27 mouse cellular contexts compared by ENCODE assay signal in genomic region chr12:12619431-12619830, GRCm38 (mm10).
DNase-seq lines count a peak whose midpoint lies in the region; ATAC-seq and TF ChIP-seq lines count a peak whose summit lies in the region.
"Had no signal": no experiment of that assay in that cellular context is flagged by ENCODE, and none has a peak within 500 bp of the region (broad histone marks: within the 10 kb centered on the region; RNA-seq: fewer than 3 reads in every experiment).

No protein-coding gene starts in this region.

- no peaks in the 10 kb centered on the region for H3K9me3 ChIP-seq in hindbrain, embryonic 10.5 days
- H3K9me3 ChIP-seq in hindbrain, embryonic 12.5 days (replicated peaks) = no peaks in the 10 kb centered on the region
- H3K9me3 ChIP-seq in midbrain, embryonic 10.5 days (replicated peaks) = no peaks in the 10 kb centered on the region
- no peaks in the 10 kb centered on the region for H3K9me3 ChIP-seq in midbrain, embryonic 16.5 days (replicated peaks; ENCODE audit: control insufficient read depth, low read length, poor library complexity, severe bottlenecking)
- H3K9me3 ChIP-seq in embryonic facial prominence, embryonic 10.5 days = no peaks in the 10 kb centered on the region
- H3K9me3 ChIP-seq: embryonic facial prominence, embryonic 12.5 days; forebrain, embryonic 15.5 days; intestine, embryonic 15.5 days; limb, embryonic 12.5 days; liver, embryonic 15.5 days; lung, embryonic 15.5 days; midbrain, embryonic 15.5 days; neural tube, embryonic 12.5 days had no signal

- intact Hi-C loops in gastrocnemius, adult 2 months (cut with DNase I) = no loop called here

- H3K4me2 ChIP-seq in hindbrain, embryonic 12.5 days (replicated peaks) = no peak overlapping the region
- H3K4me2 ChIP-seq in midbrain, embryonic 16.5 days (ENCODE audit: low read length) = no peak overlapping the region
- H3K4me2 ChIP-seq: embryonic facial prominence, embryonic 12.5 days; forebrain, embryonic 15.5 days; intestine, embryonic 15.5 days; limb, embryonic 12.5 days; liver, embryonic 15.5 days; lung, embryonic 15.5 days; midbrain, embryonic 15.5 days; neural tube, embryonic 12.5 days had no signal

- H3K36me3 ChIP-seq in hindbrain, embryonic 10.5 days = no peaks in the 10 kb centered on the region
- no peaks in the 10 kb centered on the region for H3K36me3 ChIP-seq in hindbrain, embryonic 12.5 days
- no peaks in the 10 kb centered on the region for H3K36me3 ChIP-seq in midbrain, embryonic 10.5 days
- H3K36me3 ChIP-seq in midbrain, embryonic 16.5 days (ENCODE audit: control insufficient read depth, insufficient read depth, low read length) = no peaks in the 10 kb centered on the region
- H3K36me3 ChIP-seq in embryonic facial prominence, embryonic 10.5 days (replicated peaks) = no peaks in the 10 kb centered on the region
- H3K36me3 ChIP-seq: embryonic facial prominence, embryonic 12.5 days; forebrain, embryonic 15.5 days; intestine, embryonic 15.5 days; limb, embryonic 12.5 days; liver, embryonic 15.5 days; lung, embryonic 15.5 days; midbrain, embryonic 15.5 days; neural tube, embryonic 12.5 days had no signal

- no peak overlapping the region for H3K9ac ChIP-seq in hindbrain, embryonic 12.5 days
- H3K9ac ChIP-seq in midbrain, embryonic 16.5 days (ENCODE audit: low read depth, low read length) = no peak overlapping the region
- H3K9ac ChIP-seq: embryonic facial prominence, embryonic 12.5 days; forebrain, embryonic 15.5 days; intestine, embryonic 15.5 days; limb, embryonic 12.5 days; liver, embryonic 15.5 days; lung, embryonic 15.5 days; midbrain, embryonic 15.5 days had no signal

- H3K4me1 ChIP-seq in hindbrain, embryonic 10.5 days (replicated peaks) = peaks cover 32% of the 10 kb centered on the region
- H3K4me1 ChIP-seq in hindbrain, embryonic 12.5 days = peaks cover 15% of the 10 kb centered on the region
- peaks cover 37% of the 10 kb centered on the region for H3K4me1 ChIP-seq in midbrain, embryonic 10.5 days
- H3K4me1 ChIP-seq in midbrain, embryonic 16.5 days (ENCODE audit: control insufficient read depth, insufficient read depth, low read length) = peaks cover 5% of the 10 kb centered on the region; the same call in 1 of the 2 replicates
- peaks cover 30% of the 10 kb centered on the region for H3K4me1 ChIP-seq in embryonic facial prominence, embryonic 10.5 days
- H3K4me1 ChIP-seq: liver, embryonic 15.5 days had no signal

- no peak overlapping the region for H3K4me3 ChIP-seq in hindbrain, embryonic 10.5 days
- no peak overlapping the region for H3K4me3 ChIP-seq in hindbrain, embryonic 12.5 days
- no peak overlapping the region for H3K4me3 ChIP-seq in midbrain, embryonic 10.5 days
- no peak overlapping the region for H3K4me3 ChIP-seq in midbrain, embryonic 16.5 days (ENCODE audit: low read depth, low read length)
- H3K4me3 ChIP-seq in embryonic facial prominence, embryonic 10.5 days = no peak overlapping the region
- no peak overlapping the region for H3K4me3 ChIP-seq in gastrocnemius, adult 2 months
- H3K4me3 ChIP-seq: embryonic facial prominence, embryonic 12.5 days; forebrain, embryonic 15.5 days; intestine, embryonic 15.5 days; limb, embryonic 12.5 days; liver, embryonic 15.5 days; lung, embryonic 15.5 days; megakaryocyte, embryonic 14.5 days; midbrain, embryonic 15.5 days; myocyte; neural tube, embryonic 12.5 days had no signal

- H3K27ac ChIP-seq in hindbrain, embryonic 10.5 days = 0 out of 2 replicates have a peak overlapping the region, but pooled peaks have one; percentile 66
- H3K27ac ChIP-seq in hindbrain, embryonic 12.5 days = no peak overlapping the region
- H3K27ac ChIP-seq in midbrain, embryonic 10.5 days (replicated peaks) = peak overlapping the region; percentile 18; the same call in 1 of the 2 replicates
- no peak overlapping the region for H3K27ac ChIP-seq in midbrain, embryonic 16.5 days (ENCODE audit: low read length)
- H3K27ac ChIP-seq in embryonic facial prominence, embryonic 10.5 days (replicated peaks) = peak overlapping the region; percentile 61; the same call in 1 of the 2 replicates
- H3K27ac ChIP-seq in gastrocnemius, adult 2 months = no peak overlapping the region
- H3K27ac ChIP-seq: embryonic facial prominence, embryonic 12.5 days; forebrain, embryonic 15.5 days; intestine, embryonic 15.5 days; limb, embryonic 12.5 days; liver, embryonic 15.5 days; lung, embryonic 15.5 days; midbrain, embryonic 15.5 days; neural tube, embryonic 12.5 days had no signal

- 72% methylated on average over 5 of the region's 5 CpGs for WGBS in hindbrain, embryonic 10.5 days
- 66% methylated on average over 5 of the region's 5 CpGs for WGBS in hindbrain, embryonic 12.5 days
- 78% methylated on average over 5 of the region's 5 CpGs for WGBS in midbrain, embryonic 10.5 days
- 72% methylated on average over 5 of the region's 5 CpGs for WGBS in midbrain, embryonic 16.5 days
- 75% methylated on average over 5 of the region's 5 CpGs for WGBS in embryonic facial prominence, embryonic 10.5 days

- no peak for ATAC-seq in hindbrain, embryonic 12.5 days (ENCODE audit: low FRiP score)
- no peak for ATAC-seq in midbrain, embryonic 16.5 days
- ATAC-seq: forebrain, embryonic 15.5 days; intestine, embryonic 15.5 days; midbrain, embryonic 15.5 days had no signal

- TF ChIP-seq CTCF in gastrocnemius, adult 2 months (IDR thresholded peaks at IDR 0.05) = no peak

- no peak for DNase-seq in hindbrain, embryonic 10.5 days (ENCODE audit: low spot score)
- DNase-seq in midbrain, embryonic 10.5 days (ENCODE audit: low spot score) = no peak
- no peak for DNase-seq in embryonic facial prominence, embryonic 10.5 days (ENCODE audit: low spot score)
- no peak for DNase-seq in gastrocnemius, adult 2 months
- DNase-seq in urinary bladder, postnatal 36 days (ENCODE audit: low spot score in 2 of 2) = no peak
- DNase-seq: adrenal gland, adult 8-10 months; cerebellum, adult 2 months; cerebellum, postnatal 25 days; heart, postnatal 4 days; kidney, adult 2 months; kidney, postnatal 25 days; lung, postnatal 36 days; right cerebral cortex, adult 18-20 months; spleen, adult 18-20 months; thymus, postnatal 14 days had no signal

- peaks cover 23% of the 10 kb centered on the region for H3K27me3 ChIP-seq in hindbrain, embryonic 10.5 days (ENCODE audit: insufficient read depth, poor library complexity, severe bottlenecking)
- no peaks in the 10 kb centered on the region for H3K27me3 ChIP-seq in hindbrain, embryonic 12.5 days
- peaks cover 30% of the 10 kb centered on the region for H3K27me3 ChIP-seq in midbrain, embryonic 10.5 days (ENCODE audit: low read depth, poor library complexity, severe bottlenecking)
- H3K27me3 ChIP-seq in midbrain, embryonic 16.5 days (ENCODE audit: control insufficient read depth, insufficient read depth, low read depth, low read length) = no peaks in the 10 kb centered on the region
- H3K27me3 ChIP-seq in embryonic facial prominence, embryonic 10.5 days (replicated peaks; ENCODE audit: low read depth, poor library complexity, severe bottlenecking) = no peaks in the 10 kb centered on the region
- H3K27me3 ChIP-seq: embryonic facial prominence, embryonic 12.5 days; forebrain, embryonic 15.5 days; intestine, embryonic 15.5 days; liver, embryonic 15.5 days; lung, embryonic 15.5 days; megakaryocyte, embryonic 14.5 days; midbrain, embryonic 15.5 days; neural tube, embryonic 12.5 days had no signal

Comparison
In these comparisons a context has a peak if more than half of its experiments do, and no peak if none do; other contexts are left out.
1. H3K27ac ChIP-seq: peak in hindbrain, embryonic 10.5 days (single experiment), midbrain, embryonic 10.5 days (single experiment) and embryonic facial prominence, embryonic 10.5 days (single experiment); none in hindbrain, embryonic 12.5 days (single experiment), midbrain, embryonic 16.5 days (single experiment) and gastrocnemius, adult 2 months (single experiment).